Mouse (Mus musculus): Measurements from ENCODE around the gene Tomm22. TPM values are rescaled to one million over a fixed set of nuclear protein-coding genes. Genes with fewer than 3 reads are reported as not detected.

The Tomm22 gene
- total RNA-seq, 2 experiments from 2014 or later, result 57.0 to 60.2 TPM

- no peak for DNase-seq (ENCODE audit: low spot score)
Observed at GRCm38 (mm10) chr15:79720267-79720666, 49.6 kb downstream of the Tomm22 start.

- no peak for DNase-seq (ENCODE audit: low spot score)
Observed at GRCm38 (mm10) chr15:79720796-79721195, 50.1 kb downstream of the Tomm22 start.

Other genes starting within 250 kb of the Tomm22 start
- gene Csnk1e, start 215.3 kb upstream of the Tomm22 start, total RNA-seq (2021), result 10 to 100 TPM; 45.4 to 48.0 TPM
- not detected for gene Kcnj4, start 165.6 kb upstream of the Tomm22 start, total RNA-seq (2021)
- 1 to 10 TPM; 1.3 to 2.0 TPM for gene Kdelr3, start 154.4 kb upstream of the Tomm22 start, total RNA-seq (2021)
- gene Ddx17, start 124.1 kb upstream of the Tomm22 start, total RNA-seq (2021), result 10 to 100 TPM; 52.5 to 75.6 TPM
- not detected for gene Dmc1, start 65.8 kb upstream of the Tomm22 start, total RNA-seq (2021)
- under 1 TPM; 0.46 to 0.69 TPM for gene Fam227a, start 11.9 kb upstream of the Tomm22 start, total RNA-seq (2021)
- 10 to 100 TPM; 13.4 to 15.2 TPM for gene Cby1, start 11.7 kb upstream of the Tomm22 start, total RNA-seq (2021)
- gene Josd1, start 17.1 kb downstream of the Tomm22 start, total RNA-seq (2021), result 10 to 100 TPM; 13.9 to 17.6 TPM
- gene Gtpbp1, start 20.0 kb downstream of the Tomm22 start, total RNA-seq (2021), result 10 to 100 TPM; 25.2 to 28.1 TPM
- gene Sun2, start 71.7 kb downstream of the Tomm22 start, total RNA-seq (2021), result 10 to 100 TPM; 79.0 to 81.8 TPM
- gene Dnal4, start 107.0 kb downstream of the Tomm22 start, total RNA-seq (2021), result 1 to 10 TPM; 5.7 to 6.5 TPM
- gene Nptxr, start 133.9 kb downstream of the Tomm22 start, total RNA-seq (2021), result under 1 TPM; 0.50 to 0.76 TPM
- under 1 TPM in 1 of 2 experiments, not detected in 1; 0.55 TPM for gene Npcd, start 163.4 kb downstream of the Tomm22 start, total RNA-seq (2021)
- gene Cbx6, start 163.8 kb downstream of the Tomm22 start, total RNA-seq (2021), result 1 to 10 TPM; 7.0 to 7.8 TPM
- 1 to 10 TPM; 1.6 to 2.3 TPM for gene Apobec3, start 220.8 kb downstream of the Tomm22 start, total RNA-seq (2021)

Measured in gastrocnemius, adult 18-20 months (tissue).